Mouse (Mus musculus): Measurements from ENCODE around the gene Npm3. TPM values are rescaled to one million over a fixed set of nuclear protein-coding genes. Genes with fewer than 3 reads are reported as not detected.
A peak's percentile ranks its signal among the peaks of the same experiment; 100 is the strongest.

The Npm3 gene
- 13.1 and 13.5 TPM in 2 replicates for polyA plus RNA-seq (2015; fragmentation: Nextera tagmentation; extraction: Ambion mirVana)

DNA sequence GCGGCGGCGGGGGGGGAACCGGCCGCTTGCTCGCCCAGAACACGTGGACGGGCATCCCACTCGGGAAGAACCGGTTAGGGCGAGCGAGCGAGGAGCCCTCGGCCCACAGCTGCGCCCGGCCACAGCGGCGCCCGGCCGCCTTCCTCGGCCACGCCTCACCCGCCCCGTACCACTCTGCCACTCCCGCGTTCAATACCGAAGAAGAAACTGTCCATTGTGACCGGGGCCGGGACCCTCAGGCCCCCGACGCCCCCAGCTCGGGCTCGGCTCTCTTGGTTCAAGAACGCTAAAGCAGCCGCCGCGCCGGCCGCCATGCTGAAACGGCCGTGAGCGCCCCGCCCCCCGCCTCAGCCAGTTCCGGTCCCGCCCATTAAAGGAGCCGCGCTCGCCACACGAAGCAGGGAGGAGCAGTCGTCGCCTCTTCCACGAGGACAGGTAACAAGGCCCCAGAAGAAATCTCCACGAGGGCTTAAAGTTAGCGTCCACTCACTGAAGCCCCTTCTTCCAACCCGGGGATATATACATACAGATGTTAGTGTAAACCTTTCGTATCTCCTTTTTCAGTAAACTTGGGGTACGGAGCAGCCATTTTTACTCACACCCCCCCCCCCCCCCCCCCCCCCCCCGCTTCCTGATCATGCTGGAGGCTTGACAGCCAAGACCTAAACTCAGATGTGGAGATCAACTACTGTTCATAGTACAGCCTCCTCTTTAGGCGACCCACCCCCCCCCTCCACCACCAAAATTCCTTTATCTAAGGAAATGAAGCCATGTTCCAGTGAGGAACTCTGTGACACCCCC lies at the start of gene Npm3:
TSS of gene Npm3 (minus strand) at position 349 of the 801 bp plus-strand sequence.
- Histone ChIP-seq H3K27ac (ENCODE audit: low read length) (peak within 1 kb of the TSS; percentile 57), H3K4me2 (ENCODE audit: low read depth, low read length) (peak within 1 kb of the TSS; percentile 91), H3K36me3 (ENCODE audit: control insufficient read depth, insufficient read depth, low read length) (peaks cover 14% of the 10 kb centered on the region), H3K27me3 (replicated peaks; ENCODE audit: control insufficient read depth, insufficient read depth, low read length) (peaks cover 20% of the 10 kb centered on the region), H3K4me1 (ENCODE audit: control insufficient read depth, insufficient read depth, low read length) (peaks cover 25% of the 10 kb centered on the region), H3K4me3 (ENCODE audit: low read length) (peak within 1 kb of the TSS; percentile 80), H3K9me3 (ENCODE audit: control insufficient read depth, low read length) (no peaks in the 10 kb centered on the region), H3K9ac (ENCODE audit: low read depth, low read length) (peak within 1 kb of the TSS; percentile 86)
- under 1% methylated on average over 59 of the region's 60 CpGs for WGBS
- ATAC-seq, result peak; percentile 84

DNA sequence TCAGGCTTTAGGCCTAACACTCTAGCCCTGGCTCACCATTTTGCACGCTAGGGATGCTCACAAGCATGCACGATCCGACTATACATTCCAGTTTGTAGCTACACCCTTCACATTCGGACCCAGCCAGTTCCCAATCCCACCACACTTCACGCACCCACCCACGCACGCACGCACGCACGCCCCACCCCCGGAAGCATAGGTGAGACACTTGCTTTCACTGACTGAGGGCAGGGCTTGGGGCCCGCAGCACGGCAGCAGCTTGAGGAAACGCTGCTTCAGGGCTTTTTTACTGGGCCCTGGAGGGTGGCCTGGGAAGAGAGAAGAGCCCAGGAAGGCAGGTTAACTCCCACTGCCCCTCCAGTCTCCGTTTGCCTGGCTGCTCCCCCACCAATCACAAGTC lies 47.5 kb upstream of the Npm3 start:
- Histone ChIP-seq H3K27me3 (replicated peaks; ENCODE audit: control insufficient read depth, insufficient read depth, low read length) (no peaks in the 10 kb centered on the region), H3K4me3 (ENCODE audit: low read length) (no peak overlapping the region), H3K27ac (ENCODE audit: low read length) (no peak overlapping the region), H3K4me2 (ENCODE audit: low read depth, low read length) (no peak overlapping the region), H3K9me3 (ENCODE audit: control insufficient read depth, low read length) (no peaks in the 10 kb centered on the region), H3K9ac (ENCODE audit: low read depth, low read length) (no peak overlapping the region), H3K36me3 (ENCODE audit: control insufficient read depth, insufficient read depth, low read length) (no peaks in the 10 kb centered on the region), H3K4me1 (ENCODE audit: control insufficient read depth, insufficient read depth, low read length) (peaks cover 5% of the 10 kb centered on the region; the same call in 1 of the 2 replicates)
- WGBS, result 72% methylated on average over 15 of the region's 15 CpGs
- ATAC-seq, result no peak

DNA sequence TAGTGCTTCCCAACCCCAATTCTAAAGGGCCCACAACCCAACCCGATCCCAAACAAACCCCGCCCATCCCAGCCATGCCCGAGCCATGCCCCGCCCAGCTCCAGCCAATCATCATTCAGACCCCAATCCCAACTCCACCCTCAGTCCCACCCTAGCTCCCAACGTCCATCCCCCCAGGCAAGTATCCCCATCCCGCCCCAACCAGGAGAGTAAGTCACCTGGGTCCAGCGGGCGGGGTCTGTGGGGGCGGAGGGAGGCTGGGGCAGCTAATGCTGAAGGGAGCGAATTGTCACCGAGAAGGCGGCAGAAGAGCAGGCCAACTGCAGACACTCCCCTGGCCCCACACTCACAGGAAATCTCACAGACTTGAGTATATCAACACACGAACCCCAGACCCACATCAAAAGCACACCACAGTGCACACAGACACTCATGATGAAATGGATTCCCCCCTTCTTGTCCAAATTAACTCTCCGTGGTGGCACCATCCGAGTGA lies 46.7 kb upstream of the Npm3 start:
- Histone ChIP-seq H3K27ac (ENCODE audit: low read length) (no peak overlapping the region), H3K4me1 (ENCODE audit: control insufficient read depth, insufficient read depth, low read length) (peaks cover 5% of the 10 kb centered on the region; the same call in 1 of the 2 replicates), H3K36me3 (ENCODE audit: control insufficient read depth, insufficient read depth, low read length) (no peaks in the 10 kb centered on the region), H3K9ac (ENCODE audit: low read depth, low read length) (peak overlapping the region; percentile 51), H3K4me3 (ENCODE audit: low read length) (peak overlapping the region; percentile 22; the same call in 1 of the 2 replicates), H3K4me2 (ENCODE audit: low read depth, low read length) (peak overlapping the region; percentile 46), H3K27me3 (replicated peaks; ENCODE audit: control insufficient read depth, insufficient read depth, low read length) (no peaks in the 10 kb centered on the region), H3K9me3 (ENCODE audit: control insufficient read depth, low read length) (no peaks in the 10 kb centered on the region)
- 10% methylated on average over 15 of the region's 15 CpGs for WGBS
- ATAC-seq, result 0 out of 2 replicates have a peak, but pooled peaks have one; percentile 55

DNA sequence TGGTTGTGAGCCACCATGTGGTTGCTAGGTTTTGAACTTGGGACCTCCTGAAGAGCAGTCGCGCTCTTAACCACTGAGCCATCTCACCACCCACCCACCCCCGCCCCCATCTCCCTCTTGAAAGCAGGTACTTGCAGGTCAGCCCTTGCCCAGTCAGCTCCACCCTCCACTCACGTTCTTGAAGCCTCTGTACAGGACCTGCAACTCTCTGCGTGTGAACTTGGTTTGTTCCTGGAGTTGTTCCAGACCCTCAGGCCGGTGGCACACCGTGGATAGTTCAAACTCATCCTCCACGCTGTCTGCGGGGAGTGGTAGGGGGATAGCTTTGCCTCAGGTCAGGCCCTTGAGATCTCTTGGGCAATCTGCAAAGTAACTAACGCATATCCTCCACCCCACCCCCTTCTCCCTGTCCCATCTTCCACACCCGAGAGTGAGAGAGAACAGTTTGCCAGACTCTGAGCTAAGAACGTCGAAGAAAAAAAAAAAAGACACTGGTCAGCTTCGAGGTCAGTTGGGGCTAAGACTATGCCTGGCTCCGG lies 46.1 kb upstream of the Npm3 start:
- H3K27ac ChIP-seq (ENCODE audit: low read length), result no peak overlapping the region
- no peaks in the 10 kb centered on the region for H3K36me3 ChIP-seq (ENCODE audit: control insufficient read depth, insufficient read depth, low read length)
- peak overlapping the region; percentile 22; the same call in 1 of the 2 replicates for H3K4me3 ChIP-seq (ENCODE audit: low read length)
- H3K9ac ChIP-seq (ENCODE audit: low read depth, low read length), result no peak overlapping the region
- WGBS, result 25% methylated on average over 15 of the region's 15 CpGs
- H3K4me1 ChIP-seq (ENCODE audit: control insufficient read depth, insufficient read depth, low read length), result peaks cover 5% of the 10 kb centered on the region; the same call in 1 of the 2 replicates
- H3K9me3 ChIP-seq (ENCODE audit: control insufficient read depth, low read length), result no peaks in the 10 kb centered on the region
- ATAC-seq, result no peak
- H3K4me2 ChIP-seq (ENCODE audit: low read depth, low read length), result peak overlapping the region; percentile 46
- H3K27me3 ChIP-seq (replicated peaks; ENCODE audit: control insufficient read depth, insufficient read depth, low read length), result no peaks in the 10 kb centered on the region

DNA sequence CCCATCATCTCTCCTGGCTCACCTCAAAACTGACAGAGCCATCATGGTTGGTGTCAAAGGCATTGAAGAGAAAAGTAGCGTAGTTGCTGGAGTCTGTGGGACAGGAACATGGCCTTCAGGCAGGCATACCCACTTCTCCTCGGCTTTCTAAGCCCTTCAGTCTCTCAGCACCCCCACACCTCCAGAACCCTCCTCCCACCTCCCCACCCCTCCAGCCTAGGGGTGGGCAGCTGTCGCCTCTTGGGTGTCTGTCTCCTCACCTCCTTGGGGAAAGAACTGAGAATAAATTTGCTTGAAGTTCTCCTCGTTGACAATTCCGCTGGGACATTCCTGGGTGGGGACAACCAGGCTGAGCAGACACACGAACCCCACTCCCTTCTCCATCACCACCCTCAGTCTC lies 45.3 kb upstream of the Npm3 start:
- no peaks in the 10 kb centered on the region for H3K9me3 ChIP-seq (ENCODE audit: control insufficient read depth, low read length)
- H3K4me1 ChIP-seq (ENCODE audit: control insufficient read depth, insufficient read depth, low read length), result peaks cover 5% of the 10 kb centered on the region; the same call in 1 of the 2 replicates
- WGBS, result 71% methylated on average over 6 of the region's 6 CpGs
- no peak overlapping the region for H3K4me3 ChIP-seq (ENCODE audit: low read length)
- no peak overlapping the region for H3K27ac ChIP-seq (ENCODE audit: low read length)
- no peaks in the 10 kb centered on the region for H3K36me3 ChIP-seq (ENCODE audit: control insufficient read depth, insufficient read depth, low read length)
- no peaks in the 10 kb centered on the region for H3K27me3 ChIP-seq (replicated peaks; ENCODE audit: control insufficient read depth, insufficient read depth, low read length)
- ATAC-seq, result no peak
- no peak overlapping the region for H3K4me2 ChIP-seq (ENCODE audit: low read depth, low read length)
- H3K9ac ChIP-seq (ENCODE audit: low read depth, low read length), result no peak overlapping the region

DNA sequence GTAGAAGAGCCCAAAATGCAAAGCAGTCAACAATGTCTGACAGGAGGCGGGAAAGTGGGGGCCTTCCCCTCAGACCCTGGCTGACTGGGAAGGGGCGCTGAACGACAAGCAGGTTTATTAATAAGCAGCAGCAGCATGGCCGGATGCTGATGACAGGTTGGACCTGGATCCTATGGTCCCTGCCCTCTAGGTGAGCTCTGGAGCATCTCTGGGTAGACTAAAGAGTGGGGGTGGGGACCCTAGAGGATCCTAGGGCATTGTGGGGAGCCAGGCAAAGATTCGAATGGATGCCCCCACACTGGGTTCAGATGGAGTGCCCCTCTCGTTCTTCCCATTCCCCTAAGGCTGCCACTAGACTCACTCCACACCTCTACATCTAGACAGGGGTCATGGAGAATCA lies 43.0 kb upstream of the Npm3 start:
- H3K4me3 ChIP-seq (ENCODE audit: low read length), result no peak overlapping the region
- no peaks in the 10 kb centered on the region for H3K9me3 ChIP-seq (ENCODE audit: control insufficient read depth, low read length)
- H3K4me2 ChIP-seq (ENCODE audit: low read depth, low read length), result no peak overlapping the region
- H3K27me3 ChIP-seq (replicated peaks; ENCODE audit: control insufficient read depth, insufficient read depth, low read length), result no peaks in the 10 kb centered on the region
- WGBS, result 89% methylated on average over 6 of the region's 6 CpGs
- peaks cover 5% of the 10 kb centered on the region; the same call in 1 of the 2 replicates for H3K4me1 ChIP-seq (ENCODE audit: control insufficient read depth, insufficient read depth, low read length)
- no peak for ATAC-seq
- no peak overlapping the region for H3K27ac ChIP-seq (ENCODE audit: low read length)
- no peaks in the 10 kb centered on the region for H3K36me3 ChIP-seq (ENCODE audit: control insufficient read depth, insufficient read depth, low read length)
- no peak overlapping the region for H3K9ac ChIP-seq (ENCODE audit: low read depth, low read length)

DNA sequence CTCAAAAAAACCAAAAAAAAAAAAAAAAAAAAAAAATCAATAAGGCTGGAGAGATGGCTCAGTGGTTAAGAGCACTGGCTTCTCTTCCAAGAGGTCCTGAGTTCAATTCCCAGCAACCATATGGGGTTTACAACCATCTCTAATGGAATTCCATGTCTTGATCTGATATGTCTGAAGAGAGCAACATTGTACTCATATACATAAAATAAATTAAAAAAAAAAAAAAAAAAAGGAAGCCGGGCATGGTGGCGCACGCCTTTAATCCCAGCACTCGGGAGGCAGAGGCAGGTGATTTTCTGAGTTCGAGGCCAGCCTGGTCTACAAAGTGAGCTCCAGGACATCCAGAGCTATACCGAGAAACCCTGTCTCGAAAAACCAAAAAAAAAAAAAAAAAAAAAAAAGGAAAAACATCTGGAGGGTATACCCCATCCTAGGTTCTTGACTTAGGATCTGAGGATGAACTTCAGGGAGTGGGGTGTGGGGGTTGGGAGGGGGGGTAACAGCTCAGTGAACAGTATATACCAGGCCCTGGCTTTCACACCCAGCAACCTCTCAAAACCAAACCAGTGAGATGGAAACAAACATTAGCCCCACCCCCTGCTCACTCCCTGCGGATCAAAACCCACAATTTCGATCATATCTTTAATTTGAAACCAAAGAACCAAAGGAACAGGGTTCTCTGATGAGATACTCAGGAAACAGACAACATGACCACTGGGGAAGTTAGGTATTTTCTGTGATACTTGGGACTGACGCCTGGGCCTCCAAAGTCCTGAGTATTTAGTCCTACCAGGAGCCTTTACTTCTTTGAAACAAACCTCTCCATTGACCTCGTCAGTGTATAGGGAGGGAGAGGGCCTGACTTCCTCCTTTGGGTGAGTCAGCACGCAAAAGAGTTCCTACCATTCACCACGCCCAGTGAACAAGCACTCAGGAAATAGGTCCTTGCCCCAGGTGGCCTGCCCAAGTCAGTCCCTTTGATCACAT lies 40.8 kb upstream of the Npm3 start:
- Histone ChIP-seq H3K9me3 (ENCODE audit: control insufficient read depth, low read length) (no peaks in the 10 kb centered on the region), H3K4me2 (ENCODE audit: low read depth, low read length) (no peak overlapping the region), H3K27ac (ENCODE audit: low read length) (no peak overlapping the region), H3K4me3 (ENCODE audit: low read length) (no peak overlapping the region), H3K4me1 (ENCODE audit: control insufficient read depth, insufficient read depth, low read length) (no peaks in the 10 kb centered on the region), H3K36me3 (ENCODE audit: control insufficient read depth, insufficient read depth, low read length) (no peaks in the 10 kb centered on the region), H3K27me3 (replicated peaks; ENCODE audit: control insufficient read depth, insufficient read depth, low read length) (no peaks in the 10 kb centered on the region), H3K9ac (ENCODE audit: low read depth, low read length) (no peak overlapping the region)
- 73% methylated on average over 13 of the region's 13 CpGs for WGBS
- peak; percentile 81 for ATAC-seq

DNA sequence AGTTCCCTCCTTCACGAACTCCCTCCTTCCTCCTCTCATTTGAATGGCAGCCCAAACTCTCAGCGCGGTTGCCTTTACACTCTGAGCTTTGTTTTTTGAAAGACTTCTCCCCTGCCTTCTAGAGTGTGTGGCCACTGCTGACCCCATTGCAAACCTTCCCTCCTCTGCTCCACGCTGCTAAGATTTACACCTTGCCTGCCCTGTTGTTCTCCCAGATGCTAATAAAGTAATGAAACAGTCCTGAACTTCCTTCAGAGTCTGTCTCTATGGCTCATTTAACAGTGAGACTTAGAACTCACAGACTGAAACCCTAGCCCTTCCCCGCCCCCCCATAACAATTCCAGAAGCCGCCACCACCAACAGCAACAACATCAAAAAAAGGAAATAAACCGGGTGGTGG lies 40.0 kb upstream of the Npm3 start:
- no peak for ATAC-seq
- no peak overlapping the region for H3K9ac ChIP-seq (ENCODE audit: low read depth, low read length)
- H3K4me1 ChIP-seq (ENCODE audit: control insufficient read depth, insufficient read depth, low read length), result no peaks in the 10 kb centered on the region
- no peak overlapping the region for H3K4me2 ChIP-seq (ENCODE audit: low read depth, low read length)
- H3K4me3 ChIP-seq (ENCODE audit: low read length), result no peak overlapping the region
- no peak overlapping the region for H3K27ac ChIP-seq (ENCODE audit: low read length)
- WGBS, result 79% methylated on average over 7 of the region's 7 CpGs
- no peaks in the 10 kb centered on the region for H3K27me3 ChIP-seq (replicated peaks; ENCODE audit: control insufficient read depth, insufficient read depth, low read length)
- H3K36me3 ChIP-seq (ENCODE audit: control insufficient read depth, insufficient read depth, low read length), result no peaks in the 10 kb centered on the region
- H3K9me3 ChIP-seq (ENCODE audit: control insufficient read depth, low read length), result no peaks in the 10 kb centered on the region

DNA sequence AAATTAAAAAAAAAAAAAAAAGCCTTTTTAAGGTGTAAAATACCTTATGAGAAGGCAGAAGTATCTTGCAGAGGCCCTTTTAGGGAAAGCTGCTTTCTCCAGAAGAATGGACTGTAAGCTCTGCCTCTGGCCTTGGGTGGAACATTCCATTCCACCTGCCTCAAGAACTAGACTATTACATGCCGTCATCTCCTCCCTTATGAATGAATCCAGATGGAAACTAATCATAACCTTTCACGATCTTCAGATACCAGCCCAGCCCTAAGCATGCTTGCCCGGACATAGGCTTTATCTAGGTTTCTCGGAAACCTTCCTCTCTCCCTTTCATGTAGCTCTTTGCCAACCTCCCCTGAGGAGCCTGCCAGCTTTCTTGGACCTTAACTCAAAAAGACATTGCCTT lies 38.9 kb upstream of the Npm3 start:
- ATAC-seq, result no peak
- H3K9me3 ChIP-seq (ENCODE audit: control insufficient read depth, low read length), result no peaks in the 10 kb centered on the region
- no peak overlapping the region for H3K9ac ChIP-seq (ENCODE audit: low read depth, low read length)
- no peak overlapping the region for H3K4me3 ChIP-seq (ENCODE audit: low read length)
- WGBS, result 79% methylated on average over 4 of the region's 4 CpGs
- H3K4me2 ChIP-seq (ENCODE audit: low read depth, low read length), result no peak overlapping the region
- H3K27me3 ChIP-seq (replicated peaks; ENCODE audit: control insufficient read depth, insufficient read depth, low read length), result no peaks in the 10 kb centered on the region
- no peaks in the 10 kb centered on the region for H3K36me3 ChIP-seq (ENCODE audit: control insufficient read depth, insufficient read depth, low read length)
- no peak overlapping the region for H3K27ac ChIP-seq (ENCODE audit: low read length)
- H3K4me1 ChIP-seq (ENCODE audit: control insufficient read depth, insufficient read depth, low read length), result no peaks in the 10 kb centered on the region

Data from intestine, embryonic 16.5 days (tissue).